Mouse (Mus musculus): Measurements from ENCODE around the gene Lgals9. TPM values are rescaled to one million over a fixed set of nuclear protein-coding genes. Genes with fewer than 3 reads are reported as not detected.
"Not testable (repeated sequence)": the region's sequence is repeated elsewhere in the genome, so short reads cannot be mapped to it uniquely, and the experiment has no call there.

The Lgals9 gene
- polyA plus RNA-seq, 1 experiment = 589 TPM

DNA sequence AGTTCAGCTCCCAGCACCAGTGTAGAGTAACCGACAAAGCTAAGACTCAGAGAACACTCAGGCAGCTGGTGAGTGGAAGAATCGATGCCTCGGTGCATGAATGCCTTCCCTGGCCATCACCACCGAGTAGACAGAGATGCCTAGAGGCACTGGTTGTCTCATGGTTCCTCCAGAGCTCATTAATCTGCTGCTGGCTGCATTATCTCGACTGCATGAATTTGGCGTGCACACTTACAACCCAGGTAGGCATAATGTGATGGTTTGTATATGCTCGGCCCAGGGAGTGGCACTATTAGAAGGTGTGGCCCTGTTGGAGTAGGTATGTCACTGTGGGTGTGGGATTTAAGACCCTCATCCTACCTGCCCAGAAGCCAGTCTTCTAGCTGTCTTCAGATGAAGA, 24.1 kb upstream of the Lgals9 start:
- Histone ChIP-seq H3K4me3 (ENCODE audit: control insufficient read depth, insufficient read depth, low read length) (no peak overlapping the region), H3K36me3 (ENCODE audit: control insufficient read depth, insufficient read depth, low read length) (no peaks in the 10 kb centered on the region), H3K27ac (ENCODE audit: control insufficient read depth, insufficient read depth, low read length) (peak overlapping the region; percentile 44; the same call in 1 of the 2 replicates), H3K27me3 (ENCODE audit: control insufficient read depth, insufficient read depth, low read length) (no peaks in the 10 kb centered on the region), H3K4me1 (replicated peaks; ENCODE audit: control insufficient read depth, insufficient read depth, low read length) (peaks cover 32% of the 10 kb centered on the region)
- no peak for DNase-seq
- TF ChIP-seq POLR2A (IDR thresholded peaks at IDR 0.05; ENCODE audit: control insufficient read depth, extremely low read depth, insufficient read depth, low read length, poor library complexity) = no peak
- TF ChIP-seq CTCF (IDR thresholded peaks at IDR 0.05; ENCODE audit: borderline replicate concordance, control insufficient read depth, extremely low read depth, insufficient read depth, low read length, poor library complexity) = no peak
- WGBS = 96% methylated on average over 7 of the region's 7 CpGs

DNA sequence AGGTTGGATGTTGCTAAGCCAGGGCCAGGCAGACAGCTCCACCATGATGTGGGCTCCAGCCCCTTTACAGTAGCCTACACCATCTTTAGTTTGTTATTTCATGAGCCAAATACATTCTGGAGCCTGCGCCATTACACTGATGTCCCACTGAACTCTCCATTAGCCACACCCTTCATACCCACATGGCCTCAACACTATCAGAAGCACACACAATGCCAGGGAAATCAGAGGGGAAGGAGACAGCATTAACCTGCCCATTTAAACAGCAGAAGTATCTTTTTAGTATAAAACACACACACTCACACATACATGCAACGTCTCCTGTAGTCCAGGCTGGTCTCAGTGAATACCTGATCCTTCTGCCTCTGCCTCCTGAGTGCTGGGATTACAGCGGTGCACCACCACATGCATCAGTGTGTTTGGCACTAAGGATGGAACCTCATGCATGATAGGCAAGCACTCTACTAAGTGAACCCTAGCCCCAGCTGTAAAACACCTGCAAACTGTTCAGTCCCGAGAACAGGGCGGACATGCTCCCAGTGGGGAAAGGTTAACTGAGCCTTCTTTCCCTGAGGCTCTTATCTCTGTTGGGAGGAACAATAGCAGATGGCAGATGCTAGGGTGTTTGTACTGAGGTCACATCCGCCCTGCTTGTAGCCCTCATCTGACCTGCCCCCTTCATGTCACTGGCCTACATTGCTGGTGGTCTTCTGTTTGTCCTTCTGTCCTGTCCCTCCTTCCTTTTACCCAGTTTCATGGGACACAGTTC, 23.4 kb upstream of the Lgals9 start:
- H3K36me3 ChIP-seq (ENCODE audit: control insufficient read depth, insufficient read depth, low read length) = no peaks in the 10 kb centered on the region
- TF ChIP-seq POLR2A (IDR thresholded peaks at IDR 0.05; ENCODE audit: control insufficient read depth, extremely low read depth, insufficient read depth, low read length, poor library complexity) (no peak), CTCF (IDR thresholded peaks at IDR 0.05; ENCODE audit: borderline replicate concordance, control insufficient read depth, extremely low read depth, insufficient read depth, low read length, poor library complexity) (no peak)
- no peak overlapping the region for H3K4me3 ChIP-seq (ENCODE audit: control insufficient read depth, insufficient read depth, low read length)
- DNase-seq = peak; percentile 48
- peak overlapping the region; percentile 44; the same call in 1 of the 2 replicates for H3K27ac ChIP-seq (ENCODE audit: control insufficient read depth, insufficient read depth, low read length)
- H3K4me1 ChIP-seq (replicated peaks; ENCODE audit: control insufficient read depth, insufficient read depth, low read length) = peaks cover 36% of the 10 kb centered on the region
- WGBS = 85% methylated on average over 6 of the region's 6 CpGs
- no peaks in the 10 kb centered on the region for H3K27me3 ChIP-seq (ENCODE audit: control insufficient read depth, insufficient read depth, low read length)

GRCm38 (mm10) chr11:79007356-79007755, 22.6 kb upstream of the Lgals9 start:
- H3K4me3 ChIP-seq (ENCODE audit: control insufficient read depth, insufficient read depth, low read length); H3K36me3 ChIP-seq (ENCODE audit: control insufficient read depth, insufficient read depth, low read length); H3K27me3 ChIP-seq (ENCODE audit: control insufficient read depth, insufficient read depth, low read length); H3K27ac ChIP-seq (ENCODE audit: control insufficient read depth, insufficient read depth, low read length); DNase-seq: not testable (repeated sequence)
- H3K4me1 ChIP-seq (replicated peaks; ENCODE audit: control insufficient read depth, insufficient read depth, low read length) = peaks cover 39% of the 10 kb centered on the region
- 95% methylated on average over 3 of the region's 3 CpGs for WGBS

GRCm38 (mm10) chr11:79006417-79006816, 21.7 kb upstream of the Lgals9 start:
- Histone ChIP-seq H3K4me1 (replicated peaks; ENCODE audit: control insufficient read depth, insufficient read depth, low read length) (peaks cover 47% of the 10 kb centered on the region), H3K27ac (ENCODE audit: control insufficient read depth, insufficient read depth, low read length) (peak overlapping the region; percentile 85; the same call in 1 of the 2 replicates), H3K27me3 (ENCODE audit: control insufficient read depth, insufficient read depth, low read length) (no peaks in the 10 kb centered on the region), H3K4me3 (ENCODE audit: control insufficient read depth, insufficient read depth, low read length) (no peak overlapping the region), H3K36me3 (ENCODE audit: control insufficient read depth, insufficient read depth, low read length) (no peaks in the 10 kb centered on the region)
- TF ChIP-seq POLR2A (IDR thresholded peaks at IDR 0.05; ENCODE audit: control insufficient read depth, extremely low read depth, insufficient read depth, low read length, poor library complexity) (no peak), CTCF (IDR thresholded peaks at IDR 0.05; ENCODE audit: borderline replicate concordance, control insufficient read depth, extremely low read depth, insufficient read depth, low read length, poor library complexity) (no peak)
- 6% methylated on average over 5 of the region's 5 CpGs for WGBS
- DNase-seq = no peak

- H3K36me3 ChIP-seq (ENCODE audit: control insufficient read depth, insufficient read depth, low read length) = no peaks in the 10 kb centered on the region
- H3K4me1 ChIP-seq (replicated peaks; ENCODE audit: control insufficient read depth, insufficient read depth, low read length) = peaks cover 48% of the 10 kb centered on the region
- H3K27me3 ChIP-seq (ENCODE audit: control insufficient read depth, insufficient read depth, low read length) = no peaks in the 10 kb centered on the region
- H3K27ac ChIP-seq (ENCODE audit: control insufficient read depth, insufficient read depth, low read length) = peak overlapping the region; percentile 85
- H3K4me3 ChIP-seq (ENCODE audit: control insufficient read depth, insufficient read depth, low read length) = no peak overlapping the region
- DNase-seq = no peak
- 63% methylated on average over 14 of the region's 14 CpGs for WGBS
- no peak for TF ChIP-seq CTCF (IDR thresholded peaks at IDR 0.05; ENCODE audit: borderline replicate concordance, control insufficient read depth, extremely low read depth, insufficient read depth, low read length, poor library complexity)
- no peak for TF ChIP-seq POLR2A (IDR thresholded peaks at IDR 0.05; ENCODE audit: control insufficient read depth, extremely low read depth, insufficient read depth, low read length, poor library complexity)
Measured at GRCm38 (mm10) chr11:79005578-79006394, 21.0 kb upstream of the Lgals9 start.

- Histone ChIP-seq H3K36me3 (ENCODE audit: control insufficient read depth, insufficient read depth, low read length) (no peaks in the 10 kb centered on the region), H3K27ac (ENCODE audit: control insufficient read depth, insufficient read depth, low read length) (peak overlapping the region; percentile 91), H3K4me3 (ENCODE audit: control insufficient read depth, insufficient read depth, low read length) (no peak overlapping the region), H3K27me3 (ENCODE audit: control insufficient read depth, insufficient read depth, low read length) (no peaks in the 10 kb centered on the region), H3K4me1 (replicated peaks; ENCODE audit: control insufficient read depth, insufficient read depth, low read length) (peaks cover 50% of the 10 kb centered on the region)
- TF ChIP-seq CTCF (IDR thresholded peaks at IDR 0.05; ENCODE audit: borderline replicate concordance, control insufficient read depth, extremely low read depth, insufficient read depth, low read length, poor library complexity) (no peak), POLR2A (IDR thresholded peaks at IDR 0.05; ENCODE audit: control insufficient read depth, extremely low read depth, insufficient read depth, low read length, poor library complexity) (no peak)
- 36% methylated on average over 10 of the region's 10 CpGs for WGBS
- DNase-seq = peak; percentile 50
Measured at GRCm38 (mm10) chr11:79003769-79004638, 19.3 kb upstream of the Lgals9 start.

All from thymus, adult 2 months (tissue).